Mouse (Mus musculus) lung, postnatal 0 days (tissue): Measurements from ENCODE around the gene Acer1. TPM values are rescaled to one million over a fixed set of nuclear protein-coding genes. Genes with fewer than 3 reads are reported as not detected.
A peak's percentile ranks its signal among the peaks of the same experiment; 100 is the strongest.

ENCODE experiments used
- ATAC-seq: fragments of 200-750 bp; cut with Nextera tagmentation; 2 replicates; pipeline ENCODE4 v1.8.0; 2017; ENCODE audit warnings: moderate library complexity
- DNase-seq: peaks from one replicate; pipeline ENCODE4 v3.0.0-alpha.2; 2016; ENCODE audit warnings: low spot score
- H3K27ac ChIP-seq: fragments of 300-500 bp; sonication (generic); 2 replicates; pipeline ENCODE4 v1.5.1; 2014; ENCODE audit warnings: antibody characterized with exemption, mild to moderate bottlenecking, low read length, mixed read lengths
- H3K27me3 ChIP-seq: fragments of 300-500 bp; sonication (generic); replicated peaks from 2 replicates; pipeline ENCODE4 v1.6.1; 2014; ENCODE audit warnings: low read length, mixed read lengths; ENCODE audit not compliant: insufficient read depth
- H3K36me3 ChIP-seq: fragments of 300-500 bp; sonication (generic); 2 replicates; pipeline ENCODE4 v1.6.1; 2014; ENCODE audit warnings: low read length, mixed read lengths; ENCODE audit not compliant: insufficient read depth
- H3K4me1 ChIP-seq: fragments of 300-500 bp; sonication (generic); 2 replicates; pipeline ENCODE4 v1.6.1; 2014; ENCODE audit warnings: antibody characterized with exemption, low read depth, low read length, mixed read lengths; ENCODE audit not compliant: insufficient read depth
- H3K4me2 ChIP-seq: fragments of 300-500 bp; sonication (generic); replicated peaks from 2 replicates; pipeline ENCODE4 v1.6.1; 2014; ENCODE audit warnings: low read depth, mild to moderate bottlenecking, low read length, moderate library complexity, mixed read lengths
- H3K4me3 ChIP-seq: fragments of 300-500 bp; sonication (generic); 2 replicates; pipeline ENCODE4 v1.5.1; 2014; ENCODE audit warnings: low read depth, low read length
- H3K9ac ChIP-seq: fragments of 300-500 bp; sonication (generic); replicated peaks from 2 replicates; pipeline ENCODE4 v1.6.1; 2014; ENCODE audit warnings: low read depth, mild to moderate bottlenecking
- H3K9me3 ChIP-seq: fragments of 300-500 bp; sonication (generic); 2 replicates; pipeline ENCODE4 v1.6.1; 2016; ENCODE audit warnings: low read length, mixed read lengths
- CTCF ChIP-seq: IDR thresholded peaks from 2 replicates; pipeline ENCODE4 v1.5.1; 2016; ENCODE audit warnings: antibody characterized with exemption, mild to moderate bottlenecking
- EP300 ChIP-seq: IDR thresholded peaks from 2 replicates; pipeline ENCODE4 v1.6.1; 2016; ENCODE audit warnings: antibody characterized with exemption, mild to moderate bottlenecking, control low read depth
- WGBS: fragments of 180-500 bp; shearing (Covaris S2); extraction: QIAGEN DNeasy Blood & Tissue Kit; methylation state at CpG from one replicate; pipeline ENCODE4 v1.1.7; 2014; 5-methylcytosine and 5-hydroxymethylcytosine counted together
- polyA plus RNA-seq: library from polyadenylated mRNA; unstranded; fragments of >200 nt; fragmentation: Nextera tagmentation; extraction: Ambion mirVana; gene quantifications from 2 replicates; pipeline ENCODE4 v1.2.1, GENCODE M21; 2015

The Acer1 gene
- polyA plus RNA-seq = not detected in 2 replicates

GRCm38 (mm10) chr17:56982013-56982412 is at the start of gene Acer1:
Gene Acer1 (minus strand): TSS chr17:56982126.
- no peaks in the 10 kb centered on the region for H3K27me3 ChIP-seq
- no peaks in the 10 kb centered on the region for H3K36me3 ChIP-seq
- no peaks in the 10 kb centered on the region for H3K9me3 ChIP-seq
- H3K9ac ChIP-seq = no peak within 1 kb of the TSS
- TF ChIP-seq CTCF (no peak), EP300 (no peak)
- DNase-seq (no peak), ATAC-seq (no peak)
- H3K4me2 ChIP-seq = no peak within 1 kb of the TSS
- WGBS = 56% methylated on average over 5 of the region's 5 CpGs
- H3K27ac ChIP-seq = no peak within 1 kb of the TSS
- H3K4me1 ChIP-seq = no peaks in the 10 kb centered on the region
- no peak within 1 kb of the TSS for H3K4me3 ChIP-seq

- TF ChIP-seq EP300 (no peak), CTCF (no peak)
- H3K4me1 ChIP-seq = peaks cover 13% of the 10 kb centered on the region; the same call in 1 of the 2 replicates
- WGBS = 2% methylated on average over 27 of the region's 99 CpGs
- peak within 1 kb of the TSS; percentile 89 for H3K27ac ChIP-seq
- 0 out of 2 replicates have a peak, but pooled peaks cover 5% of the 10 kb centered on the region for H3K36me3 ChIP-seq
- H3K9ac ChIP-seq = peak within 1 kb of the TSS; percentile 97
- H3K9me3 ChIP-seq = no peaks in the 10 kb centered on the region
- peak; percentile 30 for DNase-seq
- peak within 1 kb of the TSS; percentile 96 for H3K4me3 ChIP-seq
- ATAC-seq = no peak
- peak within 1 kb of the TSS; percentile 85 for H3K4me2 ChIP-seq
- H3K27me3 ChIP-seq = no peaks in the 10 kb centered on the region
These were observed 49.2 kb upstream of the Acer1 start, which contains the start of gene Khsrp for GRCm38 (mm10) chr17:57030931-57031660. Gene Khsrp (minus strand): TSS chr17:57031522.

GRCm38 (mm10) chr17:57029691-57030090 is 47.8 kb upstream of the Acer1 start:
- peak overlapping the region; percentile 97; the same call in 1 of the 2 replicates for H3K9ac ChIP-seq
- TF ChIP-seq EP300 (no peak), CTCF (no peak)
- peaks cover 19% of the 10 kb centered on the region for H3K36me3 ChIP-seq
- H3K4me3 ChIP-seq = 0 out of 2 replicates have a peak overlapping the region, but pooled peaks have one; percentile 12
- no peak overlapping the region for H3K27ac ChIP-seq
- H3K4me2 ChIP-seq = peak overlapping the region; percentile 85
- ATAC-seq (no peak), DNase-seq (peak; percentile 13)
- H3K27me3 ChIP-seq = no peaks in the 10 kb centered on the region
- 23% methylated on average over 8 of the region's 8 CpGs for WGBS
- peaks cover 13% of the 10 kb centered on the region; the same call in 1 of the 2 replicates for H3K4me1 ChIP-seq
- H3K9me3 ChIP-seq = no peaks in the 10 kb centered on the region

DNA sequence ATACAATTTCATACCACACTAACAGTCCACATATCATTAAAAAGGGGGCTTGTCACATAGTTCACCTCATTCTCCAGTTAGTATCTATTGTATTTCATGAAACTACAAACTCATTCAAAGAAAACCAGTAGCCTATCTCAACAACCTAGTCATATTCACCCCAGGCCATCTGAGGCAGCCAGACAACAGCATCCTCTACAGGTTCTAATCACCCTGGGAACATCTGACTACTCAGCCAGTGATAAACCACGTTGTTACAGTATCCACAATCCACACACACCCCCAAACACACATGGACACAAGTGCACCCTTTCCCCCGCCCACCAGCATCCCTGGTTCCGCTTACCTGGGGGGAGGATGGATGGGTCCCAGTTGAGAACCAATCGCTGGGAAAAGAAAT is 45.5 kb upstream of the Acer1 start:
- TF ChIP-seq EP300 (no peak), CTCF (no peak)
- no peak for ATAC-seq
- 82% methylated on average over 4 of the region's 4 CpGs for WGBS
- H3K4me3 ChIP-seq = no peak overlapping the region
- peaks cover 39% of the 10 kb centered on the region for H3K36me3 ChIP-seq
- H3K27ac ChIP-seq = no peak overlapping the region
- no peak for DNase-seq
- H3K4me2 ChIP-seq = no peak overlapping the region
- H3K4me1 ChIP-seq = peaks cover 13% of the 10 kb centered on the region; the same call in 1 of the 2 replicates
- no peaks in the 10 kb centered on the region for H3K9me3 ChIP-seq
- no peaks in the 10 kb centered on the region for H3K27me3 ChIP-seq
- H3K9ac ChIP-seq = no peak overlapping the region

DNA sequence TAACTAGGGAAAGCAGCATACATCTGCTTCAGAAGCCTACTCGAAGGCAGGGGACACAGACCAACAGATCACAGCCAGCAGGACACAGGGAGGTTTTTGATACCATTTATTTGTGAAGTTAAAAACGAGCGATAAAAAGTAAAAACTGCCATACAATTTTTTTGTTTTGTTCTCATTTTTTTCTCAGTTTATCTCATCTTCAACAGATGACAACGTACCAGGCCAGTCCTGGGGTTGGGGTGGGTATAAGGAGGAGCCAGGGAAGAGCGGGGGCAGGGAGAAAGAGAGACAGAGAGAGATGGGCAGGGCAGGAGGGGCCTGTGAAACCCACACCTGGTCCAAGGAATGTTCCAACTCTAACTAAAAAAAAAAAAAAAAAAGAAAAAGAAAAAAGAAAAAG is 39.0 kb upstream of the Acer1 start:
- ATAC-seq = no peak
- Histone ChIP-seq H3K4me3 (no peak overlapping the region), H3K4me2 (no peak overlapping the region), H3K9ac (no peak overlapping the region), H3K27me3 (no peaks in the 10 kb centered on the region), H3K9me3 (no peaks in the 10 kb centered on the region), H3K4me1 (no peaks in the 10 kb centered on the region), H3K36me3 (peaks cover 43% of the 10 kb centered on the region), H3K27ac (no peak overlapping the region)
- no peak for DNase-seq
- WGBS = 87% methylated on average over 5 of the region's 5 CpGs
- TF ChIP-seq EP300 = no peak
- TF ChIP-seq CTCF = no peak

DNA sequence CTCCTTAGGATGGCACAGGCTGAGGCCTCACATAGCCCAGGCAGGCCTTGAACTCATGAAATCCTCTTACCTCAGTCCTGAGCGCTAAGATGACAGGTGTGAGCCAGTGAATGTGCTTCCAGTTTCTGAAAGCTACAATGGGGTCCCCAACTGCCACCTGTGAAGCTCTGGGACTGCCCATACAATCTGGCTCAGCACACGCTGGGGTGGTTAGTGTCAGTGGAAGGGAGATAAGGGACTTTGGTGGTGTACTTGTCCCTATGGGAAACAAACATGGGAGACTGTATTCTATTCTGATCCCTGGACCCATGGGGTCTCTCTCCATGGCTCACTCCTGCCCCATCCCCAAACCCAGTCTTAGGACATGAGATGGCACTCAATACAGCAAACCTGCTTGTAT is 37.8 kb upstream of the Acer1 start:
- H3K36me3 ChIP-seq = peaks cover 31% of the 10 kb centered on the region
- ATAC-seq = no peak
- WGBS = 81% methylated on average over 2 of the region's 2 CpGs

More for the DNA sequence above, 37.8 kb upstream of the Acer1 start:
- H3K4me2 ChIP-seq = no peak overlapping the region
- TF ChIP-seq CTCF = no peak
- TF ChIP-seq EP300 = no peak
- no peaks in the 10 kb centered on the region for H3K27me3 ChIP-seq
- no peak overlapping the region for H3K4me3 ChIP-seq
- no peaks in the 10 kb centered on the region for H3K9me3 ChIP-seq
- no peak overlapping the region for H3K9ac ChIP-seq
- no peak for DNase-seq
- H3K4me1 ChIP-seq = no peaks in the 10 kb centered on the region
- no peak overlapping the region for H3K27ac ChIP-seq
